Mouse (Mus musculus) layer of hippocampus, adult 6 months (tissue): ENCODE measurements around the gene Npas3. TPM values are rescaled to one million over a fixed set of nuclear protein-coding genes. Genes with fewer than 3 reads are reported as not detected.

Source experiments
- long read RNA-seq, 2 experiments: library from polyadenylated mRNA; unstranded; transcript quantifications; one replicate each; pipeline ENCODE4 v2.0.0; 2019 to 2020
- polyA plus RNA-seq: library from polyadenylated mRNA; unstranded; fragments of <200 nt; fragmentation: Nextera tagmentation; gene quantifications from 2 replicates; pipeline ENCODE4 v1.2.3, GENCODE M21; 2021

Gene Npas3
- 2.4 and 3.3 TPM in 2 replicates for polyA plus RNA-seq
- long read RNA-seq, experiment 1, partial matches to known transcripts: 9 of 14 reads
- long read RNA-seq, experiment 1, other reads (novel, unspliced or antisense): 5 of 14 reads
- long read RNA-seq, experiment 2, partial matches to known transcripts: 5 of 34 reads
- long read RNA-seq, experiment 2, other reads (novel, unspliced or antisense): 29 of 34 reads

GRCm38 (mm10) chr12:53248101-53248727, at the start of gene Npas3:
TSS of gene Npas3 (plus strand) at chr12:53248677.

